Mouse (Mus musculus): Measurements from ENCODE around the gene Vmn1r237.

Gene Vmn1r237

GRCm38 (mm10) chr17:21311565-21311964 is at the start of gene Vmn1r237:
TSS of gene Vmn1r237 (plus strand) at chr17:21311865.
- DNase-seq, result no peak

GRCm38 (mm10) chr17:21272103-21272502 is 39.6 kb upstream of the Vmn1r237 start:
- peak; percentile 64 for DNase-seq

GRCm38 (mm10) chr17:21282642-21283041 is 29.0 kb upstream of the Vmn1r237 start, which contains the start of gene Vmn1r236:
TSS of gene Vmn1r236 (plus strand) at chr17:21282942.
- DNase-seq, result no peak

GRCm38 (mm10) chr17:21284395-21284794 is 27.3 kb upstream of the Vmn1r237 start:
- DNase-seq, result no peak

GRCm38 (mm10) chr17:21289695-21290094 is 22.0 kb upstream of the Vmn1r237 start:
- no peak for DNase-seq
